Mouse (Mus musculus) adrenal gland, adult 8-10 months (tissue): ENCODE measurements at regions not wholly inside any gene's neighbourhood (a gene's known extent, or its start where the extent isn't known, plus 50 kb on each side); places are given as distances from the start of the nearest gene placed in this dataset.

Experiments used
- DNase-seq: peaks from one replicate; pipeline ENCODE4 v3.0.0; 2022

DNA sequence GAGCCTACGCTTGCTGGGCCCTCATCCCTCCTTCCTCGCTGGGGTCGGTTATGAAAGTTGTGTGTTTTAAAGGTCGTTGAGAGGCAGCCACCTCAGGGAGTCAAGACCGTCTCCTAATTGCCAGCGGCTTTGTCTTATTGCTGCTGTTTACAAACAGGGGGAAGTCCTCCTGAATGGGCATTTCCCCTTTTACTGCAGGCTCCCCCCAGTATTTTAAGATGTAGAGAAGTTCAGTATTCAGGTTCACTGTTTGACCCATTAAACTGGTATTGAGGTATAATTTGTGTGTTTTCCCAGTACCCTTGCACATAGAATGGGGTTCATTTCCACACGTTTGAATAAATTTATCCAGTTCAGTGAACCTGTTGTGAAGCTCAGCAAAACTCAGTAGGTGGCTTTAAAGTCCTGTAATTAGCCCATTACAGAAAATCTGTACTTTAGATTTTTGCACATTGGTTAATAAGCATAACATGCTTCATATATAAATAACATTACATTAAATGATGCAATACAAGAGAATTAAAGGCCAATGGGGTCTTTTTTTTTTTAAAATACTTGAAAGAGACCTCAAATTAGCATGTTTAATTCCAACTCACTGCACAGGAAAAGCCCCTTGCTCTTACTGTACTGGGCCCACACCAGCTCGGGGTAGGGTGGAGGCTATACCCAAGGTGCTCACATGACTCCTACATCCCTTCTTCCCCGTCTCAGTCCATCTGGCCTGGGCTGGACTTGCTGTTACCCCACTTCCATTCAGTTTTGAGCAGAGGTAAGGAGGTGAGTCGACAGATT is 63.7 kb downstream of the Nkx2-1 start:
- no peak for DNase-seq

DNA sequence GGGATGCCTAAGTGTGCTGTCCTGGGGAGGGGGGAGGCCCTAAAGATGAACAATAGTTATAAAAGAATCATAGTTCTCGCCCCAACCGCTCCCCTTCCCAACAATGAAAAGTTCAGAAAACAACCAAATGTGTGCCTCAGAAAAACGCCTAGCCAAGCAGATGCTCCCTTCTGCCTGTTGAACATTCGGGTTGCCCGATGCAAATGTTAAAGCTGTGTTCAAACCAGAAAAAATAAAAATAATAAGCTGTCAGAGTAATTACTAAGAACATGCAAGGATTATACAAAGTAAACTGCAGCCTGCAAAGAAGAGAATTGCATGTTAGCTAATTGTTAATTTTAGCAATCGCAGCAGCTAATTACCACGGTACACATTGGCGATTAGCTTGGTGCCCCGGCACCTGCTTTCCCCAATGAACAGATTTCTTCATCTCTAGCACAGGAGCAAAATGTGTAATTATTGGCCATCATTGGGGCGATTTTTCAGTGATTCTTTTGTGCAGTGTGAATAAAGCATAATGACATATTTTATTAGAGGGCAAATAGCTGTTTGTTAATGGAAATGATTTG is 65.7 kb downstream of the Nkx2-1 start:
- no peak for DNase-seq

DNA sequence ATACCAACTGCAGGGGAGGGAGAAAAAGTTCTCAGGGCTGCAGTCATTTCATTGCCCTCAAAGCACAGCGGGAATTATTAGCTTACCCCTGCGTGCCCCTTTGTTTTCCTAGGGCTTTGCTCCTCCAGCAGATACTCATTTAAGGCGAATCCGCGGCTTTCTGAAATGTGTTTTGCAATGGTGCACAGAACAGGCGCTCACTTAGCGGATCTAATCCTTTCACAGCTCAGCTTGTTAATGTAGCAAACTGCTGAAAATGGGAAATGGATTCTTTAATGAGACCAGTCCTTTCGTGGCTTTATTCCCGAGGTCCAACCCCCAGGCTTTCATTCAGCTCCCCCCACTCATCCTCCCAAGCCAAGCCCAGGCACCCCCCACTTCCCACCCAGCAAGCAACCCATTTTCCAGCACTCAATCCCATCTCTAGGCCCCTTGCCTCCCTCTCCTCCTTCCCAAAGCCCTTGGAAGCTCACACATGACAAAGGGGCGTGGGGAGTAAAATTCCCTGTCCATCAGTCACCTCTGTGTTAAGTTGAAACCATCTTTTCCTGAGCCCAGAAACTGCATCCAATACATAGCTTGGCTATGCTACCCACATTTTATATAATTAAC is 77.1 kb downstream of the Nkx2-1 start:
- DNase-seq, result no peak

DNA sequence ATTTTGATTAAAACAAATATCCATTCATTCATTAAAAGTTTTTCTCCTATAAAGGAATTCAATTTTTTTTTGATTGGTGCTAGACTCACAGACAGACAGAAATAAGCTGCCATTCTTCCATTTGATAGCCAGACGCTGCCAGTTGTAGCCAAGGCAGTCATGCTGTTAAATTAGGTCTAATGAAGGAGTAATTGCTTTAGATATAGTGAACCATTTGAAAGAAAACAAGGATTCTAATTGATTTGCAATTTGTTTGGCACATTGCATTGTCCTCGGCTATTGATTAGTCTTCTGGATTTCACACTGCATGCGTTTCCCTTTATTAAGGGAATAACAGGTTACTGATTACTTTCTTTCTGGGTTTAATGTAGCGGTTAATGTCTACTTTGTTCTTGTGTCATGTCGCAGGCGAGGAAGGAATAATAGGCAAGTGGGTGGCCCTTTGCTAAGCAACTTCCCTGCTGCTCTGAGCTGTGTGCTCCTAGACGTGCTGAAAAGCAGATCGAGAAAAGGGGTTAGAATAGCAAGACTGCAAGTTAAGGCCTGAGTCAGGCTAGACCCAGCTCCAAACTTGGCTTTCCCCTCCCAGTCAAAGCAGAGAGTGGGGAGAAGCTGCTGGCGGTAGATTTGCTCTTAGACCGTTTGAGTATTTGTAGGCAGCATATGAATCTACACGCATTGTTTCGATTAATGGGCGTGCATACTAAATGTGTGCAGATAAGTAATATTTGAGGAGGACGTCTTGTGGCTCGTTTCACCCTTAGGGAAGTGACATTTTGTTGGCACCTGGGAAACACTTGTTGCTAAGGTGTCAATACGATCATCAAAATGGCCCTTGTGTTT is 77.8 kb downstream of the Nkx2-1 start:
- no peak for DNase-seq

DNA sequence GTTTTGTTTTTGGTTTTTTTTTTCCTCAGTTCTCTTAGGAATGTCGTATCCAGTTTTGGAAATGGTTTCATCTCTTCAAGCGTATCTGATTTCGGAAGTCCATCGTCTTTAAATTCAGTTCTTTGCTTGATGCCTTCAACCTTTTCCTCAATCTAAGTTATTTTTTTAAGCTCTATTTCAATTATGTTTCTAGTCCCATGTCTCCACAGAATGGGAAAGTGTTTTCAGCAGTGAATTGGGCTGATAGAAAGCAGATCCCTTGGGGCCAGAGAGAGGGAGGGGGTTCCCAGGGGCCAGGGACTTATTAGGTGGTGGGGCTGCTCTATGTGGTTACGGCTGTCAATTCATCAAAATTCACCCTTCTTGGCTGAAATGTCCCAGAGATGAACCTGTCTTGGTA is 78.8 kb downstream of the Nkx2-1 start:
- no peak for DNase-seq

DNA sequence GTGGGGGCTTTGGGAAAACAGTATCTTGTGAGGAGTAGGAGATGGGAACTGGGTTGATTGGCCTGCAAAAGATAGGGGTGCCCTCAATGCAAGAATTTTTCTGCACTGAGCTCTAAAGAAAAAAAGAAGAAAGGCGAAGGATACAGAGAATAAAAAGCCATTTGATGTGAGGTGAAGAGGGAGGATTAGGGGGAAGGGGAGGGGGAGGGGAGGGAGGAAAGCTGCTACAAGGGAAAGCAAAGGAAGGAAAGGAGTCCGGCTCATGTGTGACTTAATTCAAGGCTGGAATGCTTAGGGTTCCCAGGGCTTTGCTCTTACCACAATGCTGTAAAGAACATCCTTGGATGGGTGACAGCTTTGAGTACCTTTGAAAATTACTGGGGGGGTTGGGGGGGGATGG is 79.4 kb downstream of the Nkx2-1 start:
- DNase-seq, result no peak

DNA sequence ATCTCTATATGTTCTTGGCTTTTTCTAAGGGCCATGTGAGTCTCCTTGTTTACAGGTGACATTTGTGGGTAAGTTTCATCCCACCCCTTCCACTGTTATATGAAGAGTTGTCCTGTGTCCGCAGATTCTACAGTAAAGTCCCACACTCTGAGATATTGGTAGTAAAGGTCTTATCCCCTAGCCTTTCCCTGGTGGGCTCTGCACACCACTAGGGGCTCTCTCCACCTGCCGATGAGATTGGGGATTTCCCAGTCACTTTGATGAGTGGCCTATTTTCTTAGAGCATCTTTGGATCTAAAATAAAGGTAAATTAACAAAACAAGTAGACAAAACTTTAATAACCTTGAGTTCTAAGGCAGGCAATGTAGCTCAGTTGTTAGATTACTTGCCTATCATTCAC is 86.4 kb downstream of the Nkx2-1 start:
- no peak for DNase-seq

DNA sequence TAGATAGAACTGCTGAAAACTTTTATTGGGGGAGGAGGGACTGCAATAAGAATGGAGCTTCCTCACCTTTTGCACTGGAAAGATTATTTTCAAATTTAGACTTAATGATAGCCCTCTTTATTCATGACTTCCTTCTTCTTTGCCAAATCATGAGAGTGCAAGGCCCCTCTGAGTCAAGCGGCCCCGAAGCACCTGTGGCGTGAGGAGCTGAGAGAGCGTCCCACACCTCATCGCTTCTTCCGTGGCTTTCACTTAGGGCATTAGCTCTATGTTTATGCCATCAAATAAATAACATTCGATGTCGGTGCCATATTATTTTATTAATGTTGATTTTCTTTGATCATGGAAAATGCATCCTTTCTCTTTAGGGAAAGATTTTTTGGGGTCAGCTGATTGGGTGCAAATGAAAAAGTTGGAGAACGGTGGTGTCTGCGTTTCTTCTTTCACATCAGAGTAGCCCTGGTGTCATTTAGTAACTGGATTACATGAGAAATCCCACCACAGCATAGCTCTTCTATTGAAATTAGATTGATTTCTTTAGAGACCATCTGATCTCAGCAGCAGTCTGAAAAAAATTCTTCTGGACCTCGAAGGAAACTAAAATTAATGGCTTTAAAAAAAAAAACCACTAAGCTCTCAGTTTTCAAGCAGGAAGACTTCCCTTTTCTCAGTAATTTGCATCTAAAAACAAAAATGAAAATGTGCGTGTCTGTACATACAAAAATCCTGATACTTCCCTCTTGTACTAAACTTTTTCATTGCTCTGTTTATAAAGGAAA is 87.7 kb downstream of the Nkx2-1 start:
- DNase-seq, result no peak

DNA sequence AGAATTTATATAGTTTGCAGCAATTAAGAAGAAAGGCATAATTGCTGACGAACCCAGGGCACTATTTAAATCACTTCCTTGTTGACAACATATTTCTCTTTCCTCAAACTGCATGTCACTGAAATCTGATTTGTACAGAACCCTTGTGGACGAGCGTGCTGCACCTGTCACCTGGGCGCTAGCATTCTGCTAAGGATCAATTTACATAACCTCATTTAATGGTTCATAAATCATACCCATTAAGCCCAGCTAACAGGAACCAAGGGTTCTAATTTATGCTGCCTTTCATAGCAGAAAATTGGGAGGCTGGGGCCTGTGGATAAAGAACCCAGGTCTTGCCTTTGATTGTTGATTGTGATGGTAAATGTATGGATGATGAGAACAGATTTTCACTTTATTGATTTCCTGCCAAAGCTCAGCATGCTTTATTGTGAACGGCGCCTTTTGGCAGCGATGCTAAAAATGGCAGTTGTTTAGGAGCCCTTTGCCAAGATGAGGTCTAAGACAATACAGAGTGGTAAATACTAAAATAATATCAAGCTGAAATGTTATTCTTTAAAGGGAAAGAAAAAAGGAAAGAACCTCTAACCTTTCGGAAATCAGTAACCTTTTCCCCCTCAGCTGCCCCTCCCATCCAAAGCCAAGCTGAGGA is 95.4 kb downstream of the Nkx2-1 start:
- no peak for DNase-seq

DNA sequence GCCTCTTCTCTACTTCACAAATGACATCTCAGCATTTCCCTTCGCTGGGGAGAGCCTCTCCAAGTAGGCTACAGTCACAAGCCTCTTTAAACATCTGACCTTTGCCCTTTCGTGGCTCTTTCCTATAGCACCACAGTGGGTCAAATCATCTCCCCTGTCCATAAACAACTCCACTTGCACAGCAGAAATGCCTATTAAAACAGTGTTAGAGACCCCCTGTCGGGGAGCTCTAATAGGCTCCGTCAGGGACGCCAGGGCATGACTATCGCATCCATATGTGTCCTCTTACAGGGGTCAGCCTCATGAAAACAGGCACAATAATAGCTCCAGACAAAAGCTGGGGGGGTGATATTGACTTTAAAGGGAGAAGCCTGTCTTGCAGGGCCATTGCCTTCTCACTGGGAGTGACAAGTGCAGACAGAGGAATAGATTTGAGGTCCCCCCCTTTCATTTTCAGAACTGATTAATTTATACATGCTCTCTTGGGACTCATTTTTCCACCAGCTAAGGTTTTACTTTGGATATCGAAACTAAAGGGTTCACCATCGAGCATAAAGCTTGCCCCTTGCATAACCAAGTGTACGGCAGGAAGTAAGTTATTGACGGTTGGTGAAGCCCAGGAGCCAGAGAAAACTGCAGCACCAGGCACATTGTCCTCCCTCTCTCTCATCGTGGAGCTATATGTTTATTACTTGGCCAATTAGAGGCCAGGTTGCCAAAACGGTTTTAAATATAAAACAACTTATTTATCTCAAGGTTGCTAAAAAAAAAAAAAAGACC is 94.6 kb upstream of the Mbip start:
- DNase-seq, result no peak

DNA sequence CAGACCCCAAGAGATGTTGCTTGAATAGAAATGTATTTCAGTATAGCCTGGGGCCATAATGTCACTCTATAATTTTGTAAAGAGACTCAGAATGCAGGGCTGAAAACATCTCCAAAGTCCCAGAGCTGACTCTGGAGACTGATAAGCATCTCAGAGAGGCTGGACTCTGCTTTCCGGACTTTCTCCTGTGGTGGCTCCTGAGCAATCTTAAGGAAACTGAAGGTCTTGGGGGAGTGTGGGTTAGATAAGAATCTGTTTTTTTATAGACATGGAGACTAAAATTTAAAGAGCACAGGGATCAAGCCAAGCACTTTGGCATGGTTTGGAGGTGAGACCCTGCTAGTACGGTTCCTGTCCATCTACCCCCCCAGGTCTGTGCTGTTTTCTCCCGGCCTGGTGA is 92.7 kb upstream of the Mbip start:
- DNase-seq, result no peak

DNA sequence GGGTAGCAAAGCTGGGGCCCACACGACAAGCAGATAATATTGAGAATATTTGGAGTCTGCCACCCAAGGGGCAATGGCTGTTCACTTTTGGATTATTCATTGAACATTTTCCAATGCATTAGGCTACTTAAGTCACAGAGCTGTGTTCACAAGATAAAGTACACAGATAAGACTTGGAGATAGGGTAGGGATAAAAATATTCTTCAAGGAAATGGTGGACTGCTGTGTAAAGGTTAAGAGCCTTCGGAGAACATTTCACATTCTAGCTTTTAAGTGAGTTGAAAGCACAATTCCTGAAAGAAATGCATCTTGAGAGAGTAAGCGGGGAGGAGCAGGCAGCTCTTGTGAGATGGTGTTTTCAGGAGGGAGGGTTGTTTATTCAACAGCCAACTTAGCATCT is 92.3 kb upstream of the Mbip start:
- no peak for DNase-seq

DNA sequence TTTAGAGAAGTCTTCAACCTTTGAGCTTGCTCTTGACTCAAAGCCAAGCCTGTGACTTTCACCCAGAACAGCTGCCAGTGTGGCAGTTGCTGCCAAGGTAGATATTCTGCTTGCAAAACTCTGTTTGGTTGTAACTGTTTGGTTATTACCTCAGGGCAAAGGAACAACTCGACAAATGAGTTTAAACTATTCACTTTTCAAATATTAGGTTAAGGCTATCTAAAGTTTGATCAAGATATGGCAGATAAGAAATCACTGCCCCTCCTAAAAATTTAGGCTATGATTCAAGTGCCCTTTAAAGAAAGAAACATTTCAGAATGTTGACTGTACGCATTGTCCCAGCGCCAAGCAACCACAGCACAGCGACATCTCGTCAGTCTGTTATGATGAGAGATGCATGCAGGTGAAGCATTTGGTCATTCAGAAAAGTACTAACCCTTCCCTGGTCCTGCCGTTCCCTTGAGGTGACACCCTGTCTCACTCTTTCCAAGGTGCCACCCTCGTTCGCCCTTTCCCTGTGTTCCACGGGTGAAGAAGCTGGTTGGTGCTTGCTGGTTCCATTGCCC is 81.1 kb upstream of the Mbip start:
- DNase-seq, result no peak

DNA sequence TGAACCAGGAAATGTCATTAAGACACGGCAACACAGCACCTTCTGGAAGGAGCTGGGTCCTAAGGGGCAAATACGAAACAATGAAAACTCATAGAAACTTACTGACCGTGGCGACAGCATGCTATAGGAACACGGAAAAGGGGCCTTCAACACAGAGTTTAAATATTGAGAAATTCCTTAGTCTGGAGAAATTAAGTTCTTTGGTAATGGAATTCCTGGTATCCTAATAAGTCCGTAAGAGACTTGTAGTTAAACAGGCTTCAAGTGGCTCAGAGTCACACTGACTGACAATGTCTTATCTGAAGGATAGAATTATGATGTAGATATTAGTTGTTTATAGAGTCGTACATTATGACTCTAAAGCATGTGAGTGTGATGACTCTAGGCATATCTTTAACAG is 70.4 kb upstream of the Mbip start:
- DNase-seq, result no peak

DNA sequence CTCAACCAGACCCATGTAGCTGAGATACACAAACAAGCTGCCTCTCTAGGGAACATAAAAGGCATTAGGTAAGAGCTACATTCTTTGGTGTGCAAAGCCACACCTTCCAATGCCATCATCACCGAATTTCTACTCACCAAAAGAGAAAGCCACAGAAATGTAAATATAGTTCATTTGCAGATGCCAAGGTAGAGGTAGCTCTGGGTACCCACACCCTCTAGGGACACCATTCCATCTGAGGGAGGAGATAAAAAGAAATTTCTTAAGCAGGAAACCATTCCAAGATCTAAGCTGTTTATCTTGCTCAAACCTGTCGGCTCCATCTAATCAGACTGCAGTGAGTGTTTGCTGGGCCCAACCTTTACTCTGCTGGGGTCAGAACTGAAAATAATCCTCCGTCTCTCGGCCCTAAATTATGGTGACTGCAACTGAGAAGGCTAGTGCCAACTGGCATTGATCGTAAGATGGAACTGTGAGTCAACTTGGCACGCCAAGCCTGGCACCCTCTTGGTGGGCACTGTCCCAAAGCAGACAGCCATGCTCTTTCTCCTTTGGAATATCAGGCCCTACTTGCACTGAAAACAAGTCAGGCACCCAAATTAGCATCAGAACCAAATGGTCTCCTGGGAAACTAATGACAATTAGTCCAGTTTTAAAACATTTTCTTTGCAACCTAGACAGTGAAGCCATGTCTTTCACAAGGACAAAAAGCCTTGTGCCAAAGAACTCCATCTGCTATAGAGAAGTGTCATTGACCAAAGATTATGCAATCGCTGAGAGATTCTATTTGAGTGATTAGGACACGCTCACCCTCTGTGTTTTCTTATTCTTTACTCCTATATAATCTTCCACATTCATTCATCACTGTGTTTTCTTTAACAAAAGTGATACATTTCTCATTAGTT is 69.4 kb upstream of the Mbip start:
- peak; percentile 34 for DNase-seq

DNA sequence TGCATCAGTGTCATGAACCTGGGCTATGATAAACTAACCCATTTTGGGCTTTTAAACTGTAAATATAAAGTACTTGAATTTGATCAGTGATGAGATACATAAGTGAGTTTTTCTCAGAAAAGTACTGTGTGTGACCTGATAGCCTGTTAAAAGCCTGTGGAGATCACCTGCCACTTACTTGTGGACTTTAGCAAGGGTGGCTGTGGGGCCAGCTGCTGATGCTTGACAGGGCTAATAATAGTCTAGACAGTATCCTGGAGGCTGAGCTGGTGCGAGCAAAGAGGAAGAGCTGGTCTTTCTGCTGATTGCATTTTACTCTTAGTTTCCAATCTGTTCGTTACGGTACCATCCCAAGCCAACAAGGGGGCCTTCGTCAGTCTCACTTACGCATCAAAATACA is 60.0 kb upstream of the Mbip start:
- DNase-seq, result no peak

DNA sequence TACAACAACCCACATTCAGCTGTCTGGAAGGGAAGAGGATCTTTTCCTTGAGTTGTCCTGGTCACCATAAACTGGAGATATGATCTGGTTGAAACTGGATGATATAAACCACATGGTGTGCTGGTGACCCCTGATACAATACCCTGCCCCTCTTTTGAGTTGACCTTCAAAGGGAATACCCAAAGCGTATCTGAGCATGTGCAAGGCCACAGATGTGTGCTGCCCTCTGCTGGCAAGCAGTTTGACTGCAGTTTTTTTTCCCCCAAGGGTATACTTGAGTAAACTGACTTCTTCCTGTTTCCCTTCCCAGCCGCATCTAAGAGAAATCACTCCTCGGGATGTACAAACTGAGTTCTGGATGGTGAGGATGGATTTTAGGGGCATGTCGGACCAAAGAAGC is 59.1 kb upstream of the Mbip start:
- DNase-seq, result peak; percentile 20

DNA sequence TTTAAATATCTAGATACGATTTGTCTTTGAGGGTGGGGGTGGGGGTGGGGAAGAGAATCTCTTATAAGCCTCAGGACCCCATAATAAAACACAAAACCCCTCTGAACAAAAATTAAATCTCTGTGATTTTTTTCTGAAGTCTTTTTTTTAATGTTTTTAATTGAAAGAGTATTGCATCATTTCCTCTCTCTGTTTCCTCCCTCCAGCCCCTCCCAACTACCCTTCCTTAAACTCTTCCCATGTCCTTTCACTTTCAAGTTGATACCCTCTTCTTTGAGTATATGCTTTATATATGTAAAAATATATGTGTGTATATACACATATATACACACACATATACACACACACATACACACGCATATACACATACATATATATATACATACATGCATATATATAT is 58.6 kb upstream of the Mbip start:
- no peak for DNase-seq

DNA sequence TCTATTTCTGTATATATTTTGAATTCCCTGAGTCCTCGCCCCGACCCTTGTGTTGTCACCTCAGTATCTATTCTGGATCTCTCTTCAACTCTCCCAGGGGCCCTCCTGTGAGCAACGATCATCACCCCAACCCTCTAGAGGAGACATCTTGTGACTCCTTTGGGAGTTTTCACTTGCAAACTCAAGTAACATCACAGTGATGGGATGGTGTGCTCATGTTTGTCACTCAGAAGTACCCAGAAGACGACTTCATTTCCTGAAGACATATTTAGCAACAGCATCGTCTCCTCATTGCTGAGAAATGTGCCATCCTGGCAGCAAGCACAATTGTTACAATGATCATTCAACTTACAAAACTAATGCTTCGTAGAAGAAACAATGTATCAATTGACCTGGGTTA is 57.9 kb upstream of the Mbip start:
- no peak for DNase-seq

DNA sequence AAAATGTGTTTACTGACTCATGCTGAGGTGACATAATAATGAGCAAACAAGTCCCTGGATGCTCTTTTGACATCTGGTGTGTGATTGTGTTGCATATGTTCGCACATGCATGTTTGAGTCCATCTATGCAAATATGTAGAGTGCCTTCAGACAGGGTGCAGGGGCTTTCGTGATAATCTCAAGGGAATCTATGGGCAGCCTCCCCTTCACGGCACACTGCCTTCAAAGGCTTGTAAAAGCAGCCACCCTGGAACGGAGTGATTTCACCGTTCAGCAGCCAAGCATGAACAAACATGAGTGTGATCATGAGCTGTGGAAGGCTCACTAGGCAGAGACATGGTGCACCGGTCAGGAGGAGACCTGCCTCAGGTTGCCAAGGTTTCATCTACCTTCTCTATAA is 57.1 kb upstream of the Mbip start:
- no peak for DNase-seq
